Mouse (Mus musculus) neural tube, embryonic 10.5 days (tissue): ENCODE results near the gene Slco4a1.

ENCODE experiments used
- DNase-seq: peaks from one replicate; pipeline ENCODE4 v3.0.0-alpha.2; 2017; ENCODE audit warnings: low spot score; ENCODE audit errors: extremely low spot score

Slco4a1 gene

DNA sequence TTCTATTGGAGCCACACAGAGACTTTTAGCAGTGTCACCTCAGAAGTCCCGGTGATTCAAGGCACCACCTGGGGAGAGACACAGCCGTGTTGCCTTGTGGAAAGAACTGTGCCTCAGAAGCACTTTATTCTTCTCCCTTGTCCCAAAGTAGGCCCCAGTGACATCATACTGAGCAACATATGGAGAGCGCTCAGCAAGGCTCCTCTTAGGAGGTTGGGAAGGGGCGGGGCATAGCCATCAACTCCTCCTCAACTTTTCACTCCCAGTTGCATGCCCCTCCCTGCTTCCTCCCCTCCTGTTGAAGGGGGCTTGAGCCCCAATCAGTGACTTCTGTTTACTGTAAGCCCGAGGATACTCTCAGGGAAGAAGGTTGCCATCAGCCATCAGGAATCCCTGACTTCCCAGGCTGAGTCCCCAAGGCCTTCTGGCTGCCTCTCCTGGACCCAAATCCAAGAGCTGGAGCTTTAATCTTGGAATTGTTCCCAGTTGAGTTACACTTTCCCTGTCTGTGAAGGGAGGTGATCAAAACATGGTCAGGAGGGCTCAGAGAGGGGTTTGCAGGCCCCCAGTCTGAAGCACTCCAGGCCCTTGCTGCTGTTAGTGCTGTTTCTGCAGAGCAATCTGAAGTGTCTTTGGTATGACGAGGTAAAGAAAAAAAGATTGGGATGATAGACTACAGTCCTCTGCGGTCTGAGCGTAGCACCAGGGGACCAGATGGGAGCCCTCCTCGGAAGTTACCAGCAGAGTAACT lies 45.3 kb downstream of the Slco4a1 start:
- no peak for DNase-seq

DNA sequence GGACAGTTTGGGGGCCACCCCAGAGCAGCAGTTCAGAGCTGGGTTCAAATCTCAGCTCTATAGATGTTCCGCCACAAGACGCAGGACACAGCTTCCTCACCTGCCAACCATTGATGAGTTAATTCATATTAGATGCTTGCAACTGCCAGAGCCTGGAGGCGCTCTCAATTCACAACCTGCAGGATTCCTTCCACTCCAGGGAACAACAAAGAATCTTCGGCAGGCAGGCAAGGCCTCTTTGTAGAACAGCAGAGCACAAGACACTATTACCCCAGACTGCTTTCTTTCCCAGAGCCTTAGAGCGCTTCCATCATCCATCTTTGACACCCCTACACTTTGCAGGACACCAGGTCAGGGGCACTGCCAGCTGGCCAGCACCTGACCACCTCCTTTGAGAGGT lies 50.2 kb downstream of the Slco4a1 start:
- DNase-seq: no peak

DNA sequence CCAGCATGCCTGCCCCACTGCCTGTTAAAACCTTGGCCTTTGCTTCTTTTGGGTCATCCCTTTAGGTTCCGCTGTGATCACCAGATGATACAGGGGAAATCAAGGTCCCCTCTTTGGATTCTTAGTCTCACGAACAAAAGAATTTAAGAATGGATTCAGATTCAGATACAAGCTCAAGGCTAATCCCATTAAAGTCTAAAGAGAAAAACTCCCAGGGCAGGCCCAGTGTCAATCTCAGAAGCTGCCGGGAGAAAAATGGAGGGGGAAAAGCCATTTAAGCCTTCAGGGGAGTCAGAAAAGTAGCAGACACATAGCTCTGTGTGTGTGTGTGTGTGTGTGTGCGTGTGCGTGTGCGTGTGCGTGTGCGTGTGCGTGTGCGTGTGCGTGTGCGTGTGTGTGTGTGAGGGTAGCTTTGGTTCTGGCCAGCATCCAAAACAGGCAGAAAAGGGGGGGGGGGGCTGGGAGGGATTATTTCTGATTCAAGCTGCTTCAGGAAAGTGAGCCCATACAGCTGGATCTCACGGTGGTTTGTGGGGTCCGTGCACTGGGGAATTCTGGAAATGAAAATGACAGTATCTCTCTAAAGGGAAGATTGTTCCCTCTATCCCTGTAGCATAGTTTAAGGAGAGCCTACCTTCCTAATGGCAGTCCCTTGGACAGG lies 52.5 kb downstream of the Slco4a1 start:
- no peak for DNase-seq

DNA sequence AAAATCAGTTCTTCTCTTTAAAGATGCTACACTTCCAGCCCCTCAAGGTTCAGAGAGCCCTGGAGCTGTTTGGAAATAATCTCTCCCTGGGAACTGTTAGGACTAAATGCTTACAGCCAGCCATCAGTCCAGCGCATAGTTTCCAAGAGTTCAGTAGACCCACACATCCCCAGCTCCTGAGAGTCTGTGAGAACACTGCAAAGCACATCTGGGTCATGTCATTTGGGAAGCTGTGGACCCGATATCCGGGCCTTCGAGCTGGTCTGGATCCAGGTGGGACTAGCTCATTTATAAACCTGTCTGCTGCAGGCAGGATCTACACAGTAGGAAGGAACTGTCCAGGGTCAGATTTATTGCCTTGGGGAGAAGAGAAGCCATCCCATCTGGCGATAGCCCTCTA lies 54.8 kb downstream of the Slco4a1 start:
- DNase-seq: no peak

DNA sequence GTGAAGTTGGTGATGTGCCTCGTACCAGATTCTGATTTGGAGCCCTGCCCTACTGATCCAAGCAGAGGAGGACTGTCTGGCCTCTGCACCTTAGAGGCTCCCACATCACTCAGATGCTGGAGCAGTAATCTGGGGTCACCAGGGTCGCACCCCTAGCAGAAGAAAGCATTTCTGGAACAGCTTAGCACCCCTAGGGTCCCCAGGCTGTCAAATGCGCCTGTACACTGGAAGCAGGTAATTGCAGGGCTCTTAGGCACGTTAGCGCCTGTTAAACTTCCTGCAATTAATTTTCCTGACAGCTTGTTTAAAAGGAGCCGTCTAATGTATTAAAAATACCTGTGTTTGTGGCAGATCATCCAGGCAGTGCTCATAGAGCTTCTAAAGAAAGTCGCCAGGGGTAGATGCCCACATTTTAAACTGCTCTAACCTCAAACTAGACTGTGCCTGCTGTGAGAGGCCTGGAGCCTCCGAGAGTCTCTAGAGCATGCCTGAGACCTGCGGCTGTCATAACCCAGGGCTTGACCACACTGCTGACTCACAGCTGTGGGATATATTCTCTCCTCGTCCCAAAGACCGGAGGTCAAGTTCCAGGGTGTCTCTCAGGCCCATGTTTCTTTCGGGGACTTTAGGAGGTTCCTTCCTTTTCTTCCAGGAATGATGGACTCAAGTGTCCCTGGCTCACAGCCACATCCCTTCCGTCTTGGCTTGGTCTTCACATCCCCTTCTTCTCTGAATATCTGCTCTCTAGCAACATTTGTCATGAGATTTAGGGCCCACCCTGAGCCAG lies 56.0 kb downstream of the Slco4a1 start:
- no peak for DNase-seq

DNA sequence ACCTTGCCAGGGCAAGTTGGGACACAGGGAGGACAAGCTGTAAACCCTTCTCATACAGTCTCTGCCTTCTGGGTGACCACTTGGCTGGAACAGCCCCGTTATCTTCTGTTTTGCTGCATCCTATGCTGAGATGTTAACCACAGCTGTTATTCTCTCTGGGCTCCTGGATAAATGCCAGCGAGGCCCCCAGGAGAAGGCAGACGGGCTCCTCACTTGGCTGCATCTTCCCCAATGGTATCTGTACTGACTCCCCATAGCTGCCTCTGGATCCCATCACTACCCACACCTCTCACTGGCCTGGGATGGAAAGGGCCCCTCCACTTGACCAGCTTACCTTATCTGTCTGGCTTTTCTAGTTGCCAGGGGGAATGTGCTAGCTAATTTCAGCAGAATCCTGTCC lies 57.0 kb downstream of the Slco4a1 start:
- DNase-seq: no peak

DNA sequence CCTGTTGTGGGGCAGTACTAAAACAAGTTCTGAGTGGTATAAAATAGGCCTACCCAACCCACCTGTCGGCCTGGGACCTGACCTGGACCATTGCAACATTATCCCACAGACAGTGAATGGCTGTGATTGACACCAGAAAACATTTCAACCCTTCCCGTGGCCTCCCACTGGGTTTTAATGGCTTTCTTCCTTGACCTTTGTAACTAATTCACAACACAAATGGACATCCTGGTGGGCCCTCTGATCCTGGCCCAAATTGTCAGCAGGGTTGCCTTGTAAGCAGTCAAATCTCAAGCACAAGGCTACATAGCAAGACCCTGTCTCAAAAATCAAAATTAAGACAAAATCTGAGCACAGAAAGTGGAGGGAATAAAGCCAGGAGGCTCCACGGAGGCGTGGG lies 57.8 kb downstream of the Slco4a1 start:
- DNase-seq: no peak

DNA sequence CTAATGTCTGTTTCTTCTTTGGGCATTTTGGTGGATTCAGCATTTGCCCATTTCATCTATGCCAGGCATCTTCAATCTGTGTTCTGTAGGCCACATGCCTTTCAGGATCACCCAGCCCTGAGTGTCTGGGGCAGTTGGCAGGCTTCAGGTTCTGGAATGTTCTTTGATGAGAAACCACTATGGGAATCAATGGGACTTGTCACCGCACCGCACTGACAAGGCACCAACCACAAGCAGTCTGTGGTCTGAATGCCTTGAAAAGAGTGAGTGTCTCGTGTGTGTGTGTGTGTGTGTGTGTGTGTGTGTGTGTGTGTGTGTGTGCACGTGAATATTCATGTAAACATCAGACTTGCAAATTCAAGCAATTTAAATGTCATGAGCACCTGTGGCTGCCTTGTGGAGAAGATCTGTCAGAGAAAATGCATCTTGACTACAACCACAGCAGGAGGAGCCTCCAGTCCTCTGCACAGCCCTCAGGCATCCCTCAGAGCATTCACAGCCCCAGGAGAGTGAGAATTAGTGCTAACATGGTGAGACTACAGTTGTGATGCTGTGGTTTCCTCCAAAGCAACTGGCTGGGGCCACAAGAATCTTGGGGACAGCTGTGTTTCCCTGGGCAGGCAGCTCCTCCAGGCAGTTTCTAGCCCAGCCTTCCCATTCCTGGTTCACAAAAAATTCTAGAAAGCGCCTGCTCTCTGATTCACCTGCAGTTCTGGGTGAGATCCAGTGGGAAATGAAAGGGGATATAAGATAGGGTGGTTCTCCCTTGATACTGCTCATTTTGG lies 65.6 kb downstream of the Slco4a1 start:
- no peak for DNase-seq

DNA sequence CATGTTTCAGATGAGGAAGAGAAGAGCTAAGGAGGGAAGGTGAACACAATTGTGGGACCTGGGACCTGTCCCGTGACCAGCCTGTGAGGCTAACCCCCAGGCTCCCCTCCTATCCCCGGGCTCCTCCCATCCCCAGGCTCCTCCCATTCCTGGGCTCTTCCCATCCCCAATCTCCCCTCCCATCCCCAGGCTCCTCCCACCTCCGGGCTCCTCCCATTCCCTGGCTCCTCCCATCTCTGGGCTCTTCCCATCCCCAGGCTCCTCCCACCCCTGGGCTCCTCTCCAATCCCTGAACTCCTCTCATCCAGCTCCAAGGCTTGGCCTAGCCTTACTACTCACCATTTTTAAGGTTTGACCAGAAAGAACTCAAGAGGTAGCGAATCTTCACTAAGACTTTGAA lies 66.8 kb downstream of the Slco4a1 start:
- DNase-seq: no peak
